Mouse (Mus musculus) embryo, embryonic 11 days (tissue): ENCODE measurements around the gene Cstf3.

Source experiments
- DNase-seq: peaks from one replicate; pipeline ENCODE4 v3.0.0-alpha.2; 2015

Gene Cstf3

DNA sequence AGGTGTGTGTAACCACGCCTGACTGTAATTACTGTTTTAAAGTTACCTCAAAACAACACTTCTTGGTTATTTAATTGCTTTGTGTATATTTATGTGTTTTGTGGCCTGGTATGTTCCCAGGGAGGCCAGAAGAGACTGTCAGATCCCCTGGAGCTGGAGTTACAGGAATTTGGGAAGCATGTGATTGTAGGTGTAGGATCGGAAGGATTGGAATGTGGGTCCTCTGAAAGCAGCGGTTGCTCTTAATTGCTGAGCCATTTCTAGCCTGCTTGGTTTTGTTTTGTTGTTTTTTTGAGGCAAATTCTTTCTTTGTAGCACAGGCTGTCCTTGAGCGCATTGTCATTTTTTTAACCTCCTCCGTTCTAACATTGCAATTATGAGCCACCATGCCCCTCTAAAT is 14.4 kb downstream of the Cstf3 start:
- DNase-seq, result no peak

DNA sequence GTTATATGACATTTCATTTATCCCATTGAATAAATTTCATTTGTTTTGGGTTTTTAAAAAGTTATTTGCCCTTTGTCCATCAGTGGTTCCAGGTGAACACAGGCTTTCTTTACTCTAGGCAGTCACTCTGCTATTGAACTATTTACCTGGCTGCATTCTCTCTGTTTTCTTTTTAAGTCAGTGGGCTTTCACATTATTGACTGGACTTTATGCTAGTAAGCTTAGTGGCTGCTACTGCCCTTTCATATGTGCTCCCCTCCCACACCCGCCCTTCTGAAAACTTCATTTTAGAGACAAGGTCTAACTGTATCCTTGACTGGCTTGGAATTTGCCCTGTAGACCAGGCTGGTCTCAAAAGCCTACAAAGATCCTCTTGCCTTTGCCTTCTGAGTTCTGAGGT is 15.2 kb downstream of the Cstf3 start:
- DNase-seq, result no peak

DNA sequence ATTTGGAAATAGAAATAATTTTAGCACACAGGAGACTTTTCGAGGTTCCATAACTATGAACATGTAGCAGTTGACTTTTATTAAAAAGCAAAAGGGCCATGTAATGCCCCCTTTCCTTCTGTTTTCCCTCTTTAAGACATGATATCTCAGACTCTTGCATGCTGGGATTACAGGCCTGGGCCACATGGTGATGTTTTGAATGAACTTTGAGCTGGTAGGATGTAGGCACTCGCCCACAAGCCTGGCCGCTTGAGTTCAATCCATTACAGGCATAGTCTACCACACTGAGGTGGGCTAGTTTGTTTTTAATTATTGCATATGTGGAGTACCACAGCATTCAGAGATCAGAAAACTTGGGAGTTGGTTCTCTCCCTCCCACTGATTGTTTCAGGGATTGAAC is 24.5 kb downstream of the Cstf3 start:
- DNase-seq, result no peak

DNA sequence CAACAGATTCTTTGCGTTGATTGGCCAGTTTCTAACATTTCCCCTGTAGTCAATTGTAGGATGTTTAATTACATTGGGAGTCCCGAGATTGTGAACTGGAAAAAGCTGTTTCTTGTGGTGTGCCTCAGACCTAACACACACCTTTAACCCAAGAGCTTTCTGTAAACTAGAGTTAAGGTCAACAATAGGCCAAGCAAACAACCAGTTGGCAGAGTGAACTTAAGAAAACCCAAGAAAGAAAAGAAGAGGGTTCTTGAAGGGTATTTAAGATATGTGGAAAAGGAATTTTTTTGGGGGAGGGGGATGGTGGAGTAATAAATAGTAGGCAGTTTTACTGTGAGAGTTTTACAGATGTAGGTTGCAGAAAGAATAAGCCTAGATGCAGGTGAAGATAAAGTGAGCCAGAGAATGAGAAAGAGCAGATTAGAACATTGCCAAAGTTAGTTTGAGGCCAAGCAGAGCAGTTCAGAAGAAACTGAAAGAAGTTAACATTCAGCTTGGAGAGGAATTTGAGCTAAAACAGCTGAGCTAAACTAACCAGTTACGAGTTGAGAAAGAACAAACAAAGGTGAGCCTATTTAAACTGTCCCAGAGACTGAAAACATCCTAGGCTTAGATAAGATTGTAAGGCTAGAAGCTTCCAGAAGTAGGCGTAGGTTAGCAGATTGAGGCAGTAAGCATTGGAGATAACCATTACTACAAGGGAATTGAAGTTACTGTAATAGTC is 25.8 kb downstream of the Cstf3 start:
- no peak for DNase-seq

DNA sequence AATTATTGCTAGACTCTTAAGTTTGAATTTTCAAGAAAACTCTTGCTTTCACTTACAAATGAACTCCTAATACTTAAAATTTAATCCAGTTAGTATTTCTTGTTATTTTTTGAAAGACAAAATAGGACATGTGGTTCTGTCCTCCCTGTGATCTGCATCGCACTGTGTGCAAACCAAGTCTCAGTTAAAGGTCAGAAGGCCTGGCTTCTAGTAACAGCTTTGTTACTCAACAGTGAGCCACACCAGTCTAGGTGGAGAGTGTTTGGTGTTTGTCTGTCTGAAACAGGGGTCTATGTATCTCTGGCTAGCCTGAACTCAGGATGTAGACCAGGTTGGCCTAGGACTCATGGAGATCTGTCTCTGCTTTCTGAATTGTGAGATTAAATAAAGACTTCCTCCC is 68.3 kb downstream of the Cstf3 start:
- DNase-seq, result no peak

DNA sequence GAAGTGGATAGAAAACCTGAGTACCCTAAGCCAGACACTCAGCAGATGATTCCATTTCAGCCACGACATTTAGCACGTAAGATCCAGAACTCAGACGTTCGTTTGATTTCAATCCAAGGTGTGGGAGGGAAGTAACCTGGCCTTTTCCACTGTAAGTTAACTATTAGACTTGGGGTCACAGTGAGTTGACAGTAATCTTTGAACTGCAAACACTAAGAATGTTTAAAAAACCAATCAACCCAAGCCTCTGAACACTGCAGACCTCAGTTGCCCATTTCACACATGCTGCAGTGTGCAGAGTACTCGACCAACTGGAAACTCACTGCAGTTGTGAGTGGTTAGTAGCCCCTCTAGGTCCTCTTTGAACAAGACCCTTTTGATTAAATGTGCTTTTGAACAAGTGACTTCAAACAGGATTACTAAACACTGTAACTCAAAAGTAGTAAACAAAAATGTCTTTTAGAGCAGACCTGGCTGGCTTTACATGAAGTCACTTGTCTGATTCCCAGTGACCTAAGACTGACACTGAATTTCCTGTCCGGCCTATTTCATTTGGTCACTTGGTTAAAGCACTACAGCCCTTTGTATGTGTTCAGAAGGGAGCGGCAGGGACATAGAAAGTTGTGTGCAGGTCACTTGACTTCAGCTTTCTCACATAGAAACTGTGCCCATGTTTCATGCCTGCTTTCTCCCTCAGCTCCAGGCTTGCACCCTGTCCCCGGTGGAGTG is 73.2 kb downstream of the Cstf3 start:
- no peak for DNase-seq

DNA sequence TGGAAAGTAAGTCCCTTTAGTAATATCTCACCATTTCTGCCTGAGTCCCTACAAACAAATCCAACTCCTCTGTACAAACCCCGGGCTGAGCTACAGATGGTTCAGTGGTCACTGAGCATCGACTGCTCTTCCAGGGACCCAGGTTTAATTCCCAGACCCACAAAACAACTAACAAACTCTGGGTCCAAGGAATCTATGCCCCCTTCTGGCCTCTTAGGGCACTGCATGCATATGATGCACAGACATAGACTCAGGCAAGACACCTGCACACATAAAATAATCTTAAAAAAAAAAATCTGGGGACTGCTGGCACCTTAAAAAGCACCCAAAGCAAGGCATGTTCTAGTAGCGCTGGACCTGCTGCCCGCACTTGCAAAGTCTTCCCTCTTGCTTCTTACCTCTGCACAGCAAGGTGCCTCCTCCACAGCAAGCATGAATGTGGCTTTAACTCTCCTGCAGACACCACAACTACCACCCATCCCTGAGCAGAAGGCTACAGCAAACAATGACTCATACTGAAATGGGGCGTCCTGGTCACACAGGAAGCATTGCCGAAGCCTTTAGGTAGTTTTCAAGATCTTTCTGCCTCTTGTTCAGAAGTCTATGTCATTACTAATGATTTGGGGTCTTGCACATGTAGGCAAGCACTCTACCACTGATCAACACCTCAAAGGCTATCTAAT is 78.9 kb downstream of the Cstf3 start:
- no peak for DNase-seq

DNA sequence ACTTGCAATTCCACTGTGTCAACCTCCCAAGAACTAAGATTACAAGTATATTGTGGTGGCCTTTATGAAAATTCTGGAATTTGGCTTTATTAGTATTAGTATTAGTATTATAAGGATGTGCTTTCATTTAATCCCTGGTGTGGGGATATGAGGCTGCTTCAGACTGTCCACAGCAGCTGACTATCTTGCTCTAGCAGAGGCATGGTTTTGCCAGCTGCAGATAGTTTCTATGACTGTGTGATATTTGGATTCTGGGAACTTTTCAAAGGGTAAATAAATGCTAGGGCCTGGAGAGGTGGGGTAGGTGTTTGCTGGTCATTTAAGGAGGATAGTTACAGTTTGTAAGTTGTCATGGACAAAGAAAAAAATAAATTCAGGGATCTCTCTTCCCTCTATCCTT is 81.4 kb downstream of the Cstf3 start:
- DNase-seq, result no peak

DNA sequence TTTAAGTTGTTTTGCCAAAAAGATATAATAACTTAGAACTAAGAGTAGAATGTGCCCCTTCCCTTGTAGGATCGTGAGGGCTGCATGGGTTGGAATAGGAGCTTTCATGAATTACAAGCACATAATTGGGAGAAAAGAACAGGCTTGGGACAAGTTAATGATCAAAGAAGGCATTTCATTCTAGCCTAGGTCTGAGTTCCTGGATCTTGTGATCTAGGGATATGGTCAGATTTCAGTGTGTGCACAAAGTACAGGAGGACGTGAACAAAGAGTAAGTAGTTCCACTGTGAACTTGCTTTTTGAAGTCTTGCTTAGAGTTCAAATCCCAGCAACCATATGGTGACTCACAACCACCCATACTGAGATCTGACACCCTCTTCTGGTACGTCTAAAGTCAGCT is 87.0 kb downstream of the Cstf3 start:
- DNase-seq, result no peak

DNA sequence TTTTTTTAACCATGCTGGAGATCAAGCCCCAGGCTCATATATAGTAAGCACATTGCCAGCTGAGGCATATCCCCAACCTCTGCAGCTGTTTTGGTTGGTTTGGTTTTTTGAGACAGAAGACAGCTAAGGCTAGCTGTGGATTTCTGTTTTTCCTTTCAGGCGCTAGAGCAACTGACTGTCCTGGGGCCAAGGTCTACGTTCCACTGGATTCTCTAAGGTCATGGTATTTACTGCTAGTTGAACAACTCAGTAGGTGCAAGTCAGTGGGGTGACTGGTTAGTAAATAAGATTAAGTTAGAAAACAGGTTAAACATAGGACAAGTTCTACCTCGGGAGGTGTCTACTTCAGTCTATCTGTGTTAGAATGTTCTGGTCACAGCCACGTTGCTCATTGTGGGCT is 94.4 kb downstream of the Cstf3 start:
- DNase-seq, result no peak

DNA sequence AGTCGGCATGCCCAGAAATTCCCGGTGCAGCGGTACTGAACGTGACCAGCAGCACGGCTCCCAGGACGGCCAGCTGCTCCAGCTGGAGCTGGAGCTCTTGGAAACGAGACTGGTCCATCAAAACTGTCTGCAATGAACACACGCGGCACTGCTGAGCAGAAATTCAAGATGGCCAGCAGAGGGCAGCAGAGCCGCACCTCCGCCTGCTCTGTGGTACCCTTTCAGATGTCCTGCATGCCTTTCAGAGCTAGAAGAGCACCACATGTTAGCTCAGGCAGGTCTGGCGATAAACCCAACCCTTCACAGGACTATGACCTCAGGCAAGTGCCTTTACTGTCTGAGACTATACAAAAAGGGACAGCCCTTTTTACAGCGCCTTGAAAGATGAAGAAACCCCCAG is 95.1 kb downstream of the Cstf3 start:
- peak; percentile 84 for DNase-seq

DNA sequence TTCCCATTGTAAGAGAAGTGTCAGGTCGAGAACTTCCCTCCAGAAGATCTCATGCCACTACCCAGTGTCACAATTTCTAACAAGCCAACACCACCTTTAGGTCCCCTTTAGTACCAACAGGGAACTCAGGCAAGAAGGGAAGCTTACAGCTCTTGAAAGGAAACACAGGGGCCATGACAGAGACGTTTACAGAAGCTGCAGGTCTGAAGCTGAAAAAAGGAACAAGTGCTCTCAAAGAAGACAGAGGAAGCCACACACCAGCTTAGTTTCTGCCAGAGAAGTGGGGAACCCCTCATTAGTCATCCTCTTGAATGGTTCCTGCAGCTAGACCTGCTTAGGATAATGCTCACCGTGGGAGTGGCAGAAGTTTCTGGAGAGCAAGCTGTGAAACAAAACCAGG is 96.9 kb downstream of the Cstf3 start:
- no peak for DNase-seq

DNA sequence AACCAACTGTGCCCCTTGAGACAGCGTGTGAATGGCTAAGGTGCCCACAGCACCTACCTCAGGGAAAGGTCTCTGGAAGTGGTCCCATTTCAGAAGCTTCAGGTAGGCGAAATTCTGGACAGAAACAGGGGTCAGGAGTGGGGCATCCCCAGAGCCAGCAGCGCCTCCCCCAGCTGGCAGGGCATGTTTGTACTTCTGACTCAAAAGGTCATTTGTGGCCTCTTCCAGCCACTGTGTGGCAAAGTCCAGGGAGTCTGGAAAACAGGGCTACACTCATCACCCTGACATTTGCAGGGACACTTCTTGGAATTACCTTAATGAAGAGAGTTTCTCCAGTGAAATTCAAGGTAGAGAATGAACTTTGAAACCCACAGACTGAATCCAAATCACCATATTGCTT is 98.0 kb downstream of the Cstf3 start:
- no peak for DNase-seq

DNA sequence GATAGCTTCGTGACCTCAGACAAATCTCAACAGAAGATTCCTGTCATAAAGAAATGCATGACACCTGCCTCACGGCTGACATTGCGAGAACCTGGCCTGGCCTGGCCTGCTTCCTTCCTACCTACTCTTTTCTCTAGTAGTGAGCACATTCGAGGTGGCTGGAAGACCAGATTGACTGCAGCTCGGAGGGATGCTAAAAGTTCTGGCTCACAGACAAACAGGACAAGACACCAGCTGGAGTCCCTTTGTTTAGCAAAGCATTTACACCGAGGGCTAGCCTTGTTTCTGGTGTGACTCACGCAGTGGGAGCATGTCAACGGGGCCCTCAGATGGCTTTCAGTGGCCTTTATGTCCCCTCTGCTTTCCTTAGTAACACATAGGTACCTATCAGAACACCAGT is 98.4 kb downstream of the Cstf3 start:
- DNase-seq, result no peak

DNA sequence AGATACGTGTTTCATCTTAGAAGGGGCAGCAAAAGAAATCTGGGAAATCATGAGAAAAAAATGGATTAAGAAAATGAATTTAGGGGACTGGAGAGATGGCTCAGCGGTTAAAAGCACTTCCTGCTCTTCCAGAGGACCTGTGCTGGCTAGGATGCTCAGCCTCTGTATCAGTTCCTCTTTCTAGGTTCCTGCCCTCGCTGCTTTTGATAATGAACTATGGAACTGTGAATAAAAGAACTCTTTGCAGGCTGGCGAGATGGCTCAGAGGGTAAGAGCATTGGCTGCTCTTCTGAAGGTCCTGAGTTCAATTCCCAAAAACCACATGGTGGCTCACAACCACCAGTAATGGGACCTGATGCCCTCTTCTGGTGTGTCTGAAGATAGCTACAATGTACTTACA is 100.4 kb downstream of the Cstf3 start:
- DNase-seq, result no peak

DNA sequence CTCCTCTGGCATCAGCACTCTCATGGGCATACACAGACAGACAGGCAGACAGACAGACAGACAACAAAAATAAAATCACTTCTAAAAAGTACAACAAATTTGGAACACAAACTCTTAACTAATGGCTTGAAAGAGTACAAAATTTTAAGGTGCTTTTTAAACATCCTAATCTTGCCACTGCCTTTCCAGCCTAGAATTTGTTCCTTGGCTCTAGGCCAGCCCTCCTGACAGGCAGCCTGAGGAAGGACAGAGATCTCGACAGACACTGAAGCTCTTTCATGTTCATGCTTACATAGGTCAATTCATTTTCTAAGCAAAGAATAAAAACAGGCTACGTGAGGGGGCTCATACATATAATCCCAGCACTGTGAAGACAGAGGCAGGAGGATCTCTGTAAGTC is 102.2 kb downstream of the Cstf3 start:
- DNase-seq, result no peak

DNA sequence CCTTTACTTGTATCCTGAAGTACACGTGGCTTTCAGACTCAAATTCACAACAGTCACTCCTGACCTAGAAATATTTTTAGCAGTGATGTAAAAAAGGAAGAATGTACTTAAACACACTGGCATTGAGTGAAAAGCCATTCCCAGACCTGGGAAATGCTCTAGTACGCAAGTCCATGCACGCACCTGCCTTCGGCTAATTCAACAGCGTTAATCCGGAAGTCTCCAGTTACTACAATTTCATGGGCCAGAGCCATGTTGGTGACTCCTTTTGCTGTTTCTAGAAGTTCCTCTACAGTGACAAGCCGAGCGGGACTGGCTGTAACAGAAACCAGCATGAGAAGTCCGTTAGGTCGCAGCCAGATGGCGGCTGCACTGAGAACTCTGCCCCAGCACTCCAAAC is 109.3 kb downstream of the Cstf3 start:
- DNase-seq, result no peak

DNA sequence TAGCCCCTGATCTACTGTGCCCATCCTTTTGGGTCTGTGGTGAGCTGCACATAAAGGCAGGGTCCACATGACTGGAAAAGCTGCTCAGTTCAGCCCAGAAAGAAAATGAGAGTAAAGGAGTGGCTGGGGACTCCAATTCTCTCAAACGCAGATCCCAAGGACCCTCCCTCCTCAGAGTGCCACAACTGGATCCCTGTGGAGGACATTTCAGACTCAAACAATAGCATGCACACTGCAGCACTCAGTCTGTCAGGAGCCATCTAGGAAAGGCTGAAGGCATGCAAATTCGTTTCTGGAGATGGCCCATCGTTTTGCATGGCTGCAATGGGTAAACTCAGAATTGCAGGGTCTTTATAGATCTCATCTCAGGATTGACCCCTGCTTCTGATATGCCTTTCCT is 112.8 kb downstream of the Cstf3 start:
- no peak for DNase-seq

DNA sequence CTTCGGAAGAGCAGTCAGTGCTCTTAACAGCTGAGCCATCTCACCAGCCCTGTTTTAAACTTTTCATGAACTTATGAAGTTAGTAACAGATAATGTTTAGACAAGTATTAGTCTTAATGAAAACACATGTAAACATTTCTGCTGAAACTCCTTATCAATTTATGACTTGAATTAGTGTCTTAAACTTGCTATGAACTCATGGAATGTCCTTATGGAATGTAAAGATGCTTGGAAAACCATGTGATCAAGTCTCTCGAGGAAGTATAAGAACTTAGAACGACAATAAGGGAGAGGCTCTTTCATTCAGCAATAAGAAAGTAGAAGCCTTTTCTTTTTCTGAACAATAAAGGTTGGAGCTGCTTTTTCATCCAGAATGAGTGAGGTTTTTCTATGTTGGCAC is 114.0 kb downstream of the Cstf3 start:
- DNase-seq, result no peak

DNA sequence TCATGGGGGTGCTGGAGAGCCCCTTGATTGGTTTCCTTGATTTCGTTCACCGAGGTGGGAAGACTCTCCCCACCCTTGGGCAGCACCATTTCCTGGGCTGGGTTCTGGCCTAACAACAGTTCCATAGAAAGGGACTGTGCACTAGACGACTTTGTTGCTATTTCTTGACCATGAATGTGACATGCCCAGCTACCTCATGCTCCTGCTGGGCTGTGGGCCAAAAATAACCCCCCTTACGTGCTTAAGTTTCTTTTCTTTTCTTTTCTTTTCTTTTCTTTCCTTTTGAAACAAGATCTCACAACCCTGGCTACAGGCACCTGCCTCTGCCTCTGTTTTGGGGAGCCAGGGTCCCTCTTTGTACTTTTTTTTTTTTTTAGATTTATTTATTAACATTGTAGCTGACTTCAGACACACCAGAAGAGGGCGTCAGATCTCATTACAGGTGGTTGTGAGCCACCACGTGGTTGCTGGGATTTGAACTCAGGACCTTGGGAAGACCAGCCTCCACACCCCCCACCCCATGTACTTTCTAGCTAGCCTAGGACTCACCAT is 119.5 kb downstream of the Cstf3 start:
- DNase-seq, result no peak

DNA sequence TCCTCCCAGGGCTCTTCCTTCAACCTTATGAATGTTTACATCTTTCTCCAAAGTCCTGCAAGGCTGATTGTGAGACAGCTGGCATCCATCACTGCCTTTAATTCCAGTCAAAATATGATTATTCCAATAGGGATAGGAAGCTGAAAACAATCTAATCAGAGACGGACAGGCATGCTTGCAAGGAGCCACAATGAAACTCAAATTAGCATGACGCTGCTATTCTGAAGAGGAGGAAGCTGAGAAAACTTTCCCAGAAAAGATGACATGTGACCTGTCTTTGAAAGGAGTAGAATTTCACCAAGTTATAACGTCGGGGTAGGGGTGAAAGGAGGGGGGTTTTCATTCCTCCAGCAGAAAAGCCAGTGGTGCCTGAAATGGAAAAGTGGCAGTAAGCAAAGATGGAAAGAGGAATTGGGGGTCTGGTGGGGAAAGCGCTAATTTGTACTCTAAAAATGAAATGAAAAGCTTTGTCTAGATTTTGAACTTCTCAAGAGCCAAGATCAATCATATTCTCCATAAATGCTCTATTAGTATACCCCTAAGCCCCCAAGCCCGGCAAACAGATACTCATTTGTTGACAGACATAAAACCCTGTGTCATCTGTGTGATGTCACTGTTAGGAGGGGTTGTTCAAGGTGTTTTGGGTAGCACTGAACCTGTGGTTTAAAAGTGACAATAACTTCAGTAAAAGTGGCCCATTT is 120.5 kb downstream of the Cstf3 start:
- peak; percentile 33 for DNase-seq

DNA sequence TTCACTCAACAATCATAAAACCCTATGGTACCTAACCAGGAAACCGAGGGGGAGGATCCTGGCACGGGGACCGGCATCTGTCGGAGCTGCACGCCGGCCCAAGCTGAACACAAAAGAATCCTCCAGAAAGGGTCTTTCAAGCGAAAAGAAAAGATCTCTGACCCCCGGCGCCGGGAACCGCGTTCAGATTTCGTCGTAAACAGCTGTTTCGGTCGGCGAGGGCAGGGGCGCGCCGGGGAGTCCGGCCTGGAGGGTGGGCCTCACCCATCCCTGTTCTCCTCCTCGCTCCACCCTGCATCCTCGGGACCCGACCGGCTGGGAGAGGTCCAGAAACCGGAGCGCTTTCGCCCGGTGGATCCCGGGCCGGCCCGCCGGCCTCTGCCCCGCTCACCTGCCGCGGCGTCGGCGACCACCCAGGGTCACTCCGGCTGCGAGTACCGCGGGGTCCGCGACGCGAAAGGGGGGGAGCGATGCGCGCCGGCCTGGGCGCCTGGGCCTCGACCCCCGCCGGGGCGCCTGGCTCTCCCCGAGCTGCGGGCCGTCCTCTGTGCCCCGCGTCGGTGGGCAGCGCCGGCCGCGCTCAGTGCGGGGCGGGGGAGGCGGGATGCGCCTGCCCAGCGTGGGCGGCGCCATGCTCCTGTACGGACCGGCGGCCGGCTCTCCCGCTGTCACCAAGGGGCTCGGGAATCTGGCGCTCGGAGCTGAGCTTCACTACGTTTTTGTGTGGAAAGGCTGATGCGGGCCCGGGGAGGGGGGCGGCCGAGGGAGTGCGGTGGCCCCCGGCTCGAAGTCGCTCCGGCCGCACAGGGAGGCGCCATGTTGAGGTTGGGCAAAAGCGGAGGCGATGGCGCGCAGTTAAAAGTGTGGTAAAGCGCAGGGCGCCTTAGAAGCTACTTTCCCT is 121.5 kb downstream of the Cstf3 start, which contains the start of gene Tcp11l1:
Gene Tcp11l1, minus strand, starts transcription at position 585 of the 901 bp plus-strand sequence.
- DNase-seq, result peak; percentile 84
